Mouse (Mus musculus): ENCODE results near the gene Pcsk7. TPM values are rescaled to one million over a fixed set of nuclear protein-coding genes. Genes with fewer than 3 reads are reported as not detected.

Pcsk7 gene
- polyA plus RNA-seq, 1 experiment from 2014 or later = 18.5 TPM

DNA sequence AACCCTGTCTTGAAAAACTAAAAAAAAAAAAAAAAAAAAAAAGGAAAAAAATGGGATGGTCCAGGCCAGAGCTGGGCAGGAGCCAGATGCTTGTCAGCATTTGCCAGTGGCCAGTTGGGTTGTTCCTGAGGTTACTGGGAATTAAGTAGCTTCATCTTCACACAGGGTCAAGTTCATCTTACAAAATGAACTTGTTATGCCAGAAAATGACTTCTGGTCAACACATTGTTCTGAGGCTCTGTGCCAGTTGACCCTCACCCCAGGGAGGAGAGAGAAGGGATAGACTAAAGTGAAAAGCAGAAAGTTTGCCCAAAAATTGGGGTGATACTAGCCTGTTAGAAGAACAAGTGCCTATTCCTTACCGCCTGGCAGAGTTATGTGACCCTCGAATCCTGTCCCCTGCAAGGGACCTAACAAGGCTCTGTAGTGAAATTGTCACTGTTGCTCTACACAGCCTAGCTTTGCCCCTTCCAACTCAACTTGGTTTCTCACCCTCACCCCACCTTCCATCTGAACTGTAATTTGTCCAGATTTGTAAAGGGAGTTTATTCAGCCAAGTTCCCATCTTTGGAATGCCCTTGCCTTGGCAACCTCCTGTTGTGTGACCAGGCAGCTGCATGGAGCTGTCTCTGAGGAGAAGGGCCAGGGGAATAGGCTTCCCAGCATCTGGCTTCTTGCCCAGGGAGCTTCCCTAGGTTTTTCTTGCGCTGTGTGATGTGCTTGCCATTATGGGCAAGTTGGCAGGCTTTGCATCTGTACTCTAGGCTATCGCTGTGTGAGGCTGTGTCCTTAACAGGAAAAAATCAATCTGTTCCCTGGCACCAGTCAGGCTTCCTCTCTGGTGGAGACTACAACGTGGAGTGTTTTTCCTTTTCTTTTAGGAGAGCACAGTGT is 11.0 kb downstream of the Pcsk7 start:
- Histone ChIP-seq H3K36me3 (peaks cover 89% of the 10 kb centered on the region), H3K9me3 (no peaks in the 10 kb centered on the region), H3K27ac (no peak overlapping the region), H3K4me3 (no peak overlapping the region), H3K4me1 (no peaks in the 10 kb centered on the region), H3K27me3 (ENCODE audit: insufficient read depth, poor library complexity, severe bottlenecking) (no peaks in the 10 kb centered on the region)
- 90% methylated on average over 5 of the region's 5 CpGs for WGBS
- no peak for DNase-seq (ENCODE audit: low spot score)

DNA sequence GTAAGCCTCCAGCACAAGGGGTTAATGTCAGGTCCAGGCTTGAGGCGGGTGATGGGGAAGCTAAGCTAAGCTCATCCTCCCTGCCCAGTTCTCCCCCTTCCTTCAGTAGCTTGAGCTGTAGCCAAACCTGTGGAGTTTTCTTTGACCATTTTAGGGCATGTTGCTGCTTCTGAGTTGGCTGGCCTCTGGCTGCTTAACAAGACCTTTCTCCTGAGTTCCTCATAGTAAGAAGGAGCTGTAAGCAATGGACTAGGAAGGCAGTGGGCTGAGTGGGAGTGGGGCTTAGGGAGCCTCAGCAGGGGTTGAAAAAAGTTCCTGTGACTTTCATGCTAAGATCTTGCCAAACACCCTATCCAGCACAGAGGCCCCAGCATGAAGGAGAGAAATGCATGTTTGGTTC is 13.6 kb downstream of the Pcsk7 start:
- no peak for DNase-seq (ENCODE audit: low spot score)
- 55% methylated on average over 1 of the region's 1 CpGs for WGBS

DNA sequence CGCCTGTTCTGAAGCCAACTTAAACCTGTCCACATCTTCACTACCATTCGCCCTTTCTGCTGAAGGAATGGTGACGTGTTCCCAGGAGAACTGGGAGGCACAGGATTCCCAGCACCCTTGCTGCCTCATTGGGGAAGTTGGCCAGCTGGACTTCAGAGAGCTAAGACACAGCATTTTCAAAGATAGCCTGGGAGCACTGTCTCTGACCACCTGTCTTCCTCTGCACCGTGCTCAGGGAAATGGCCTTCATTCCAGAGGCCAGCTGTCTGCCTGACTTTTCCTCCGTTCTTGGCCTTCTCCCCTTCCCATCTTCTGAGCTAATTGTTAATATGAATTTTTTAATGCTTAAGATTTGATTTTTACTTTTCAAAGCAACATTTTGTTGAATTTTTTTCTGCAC is 23.0 kb downstream of the Pcsk7 start:
- H3K4me3 ChIP-seq = no peak overlapping the region
- 87% methylated on average over 5 of the region's 5 CpGs for WGBS

More for the DNA sequence above, 13.6 kb downstream of the Pcsk7 start:
- H3K27ac ChIP-seq = no peak overlapping the region
- H3K4me3 ChIP-seq = no peak overlapping the region
- no peaks in the 10 kb centered on the region for H3K4me1 ChIP-seq
- H3K9me3 ChIP-seq = no peaks in the 10 kb centered on the region
- H3K36me3 ChIP-seq = peaks cover 84% of the 10 kb centered on the region
- H3K27me3 ChIP-seq (ENCODE audit: insufficient read depth, poor library complexity, severe bottlenecking) = no peaks in the 10 kb centered on the region

DNA sequence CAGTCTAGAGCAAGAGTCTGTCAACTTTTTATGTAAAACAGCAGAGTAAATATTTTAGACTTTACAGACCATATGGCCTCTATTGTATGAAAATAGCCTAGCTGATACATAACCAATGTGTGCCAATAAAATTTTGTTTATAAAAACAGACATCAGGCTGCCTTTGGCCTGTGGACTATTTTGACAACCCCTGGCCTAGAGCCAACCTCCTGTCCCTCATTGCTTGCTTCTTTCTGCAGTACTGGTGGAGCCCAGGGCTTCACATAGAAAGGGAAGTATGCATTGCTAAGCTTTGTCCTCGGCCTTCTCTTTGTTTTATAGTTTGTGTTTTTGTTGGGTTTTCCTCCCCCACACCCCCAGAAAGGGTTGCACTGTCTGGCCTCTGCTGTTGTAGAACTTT is 25.7 kb downstream of the Pcsk7 start:
- Histone ChIP-seq H3K4me1 (peaks cover 48% of the 10 kb centered on the region), H3K9me3 (no peaks in the 10 kb centered on the region), H3K36me3 (peaks cover 54% of the 10 kb centered on the region), H3K4me3 (no peak overlapping the region), H3K27ac (peak overlapping the region; percentile 53; the same call in 1 of the 2 replicates), H3K27me3 (ENCODE audit: insufficient read depth, poor library complexity, severe bottlenecking) (no peaks in the 10 kb centered on the region)
- DNase-seq (ENCODE audit: low spot score) = no peak
- WGBS = 59% methylated on average over 1 of the region's 1 CpGs

More for the DNA sequence above, 23.0 kb downstream of the Pcsk7 start:
- H3K36me3 ChIP-seq = peaks cover 68% of the 10 kb centered on the region
- H3K4me1 ChIP-seq = peaks cover 23% of the 10 kb centered on the region
- no peak for DNase-seq (ENCODE audit: low spot score)
- no peaks in the 10 kb centered on the region for H3K27me3 ChIP-seq (ENCODE audit: insufficient read depth, poor library complexity, severe bottlenecking)
- no peak overlapping the region for H3K27ac ChIP-seq
- no peaks in the 10 kb centered on the region for H3K9me3 ChIP-seq

DNA sequence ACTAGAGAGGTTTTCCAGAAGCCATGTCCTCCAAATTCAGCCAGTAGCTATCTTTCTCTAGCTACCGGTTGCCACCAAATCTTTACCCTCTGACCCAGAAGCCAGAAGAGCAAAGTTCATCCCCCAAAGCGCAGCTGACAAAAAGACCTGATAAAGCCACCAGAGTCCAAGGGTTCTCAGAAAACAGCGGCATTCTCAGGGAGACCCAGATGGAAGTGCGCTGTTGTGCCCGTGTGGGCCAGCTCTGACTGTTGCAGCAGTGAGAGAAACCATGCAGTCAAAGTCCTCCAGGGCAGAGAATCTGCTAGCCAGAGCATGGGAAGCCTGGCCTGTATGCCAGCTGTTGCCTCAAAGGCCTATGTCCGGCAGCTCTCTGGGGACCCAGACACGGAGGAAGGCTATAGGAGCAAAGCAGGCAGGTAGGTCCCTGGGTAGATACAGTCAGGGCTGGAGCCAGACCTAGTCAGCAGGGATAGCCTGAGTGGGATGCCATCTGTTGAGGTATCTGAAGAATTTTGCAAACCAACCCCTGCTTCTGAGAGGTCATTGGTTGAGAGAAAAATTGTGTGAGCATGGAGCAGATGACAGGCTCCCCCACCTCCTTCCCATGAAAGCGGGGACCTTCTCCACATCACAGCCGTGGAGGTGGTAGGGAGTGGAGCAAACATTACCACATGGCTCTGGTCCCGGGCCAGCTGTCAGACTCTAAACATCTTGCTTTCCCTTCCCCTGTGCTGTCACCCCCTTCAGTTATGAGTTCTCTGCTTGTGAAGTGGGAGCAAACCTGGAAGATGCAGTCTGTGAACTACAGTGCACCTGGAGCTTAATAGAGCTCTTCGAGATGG is 26.5 kb downstream of the Pcsk7 start:
- H3K36me3 ChIP-seq = peaks cover 50% of the 10 kb centered on the region
- no peak for DNase-seq (ENCODE audit: low spot score)
- H3K4me3 ChIP-seq = peak overlapping the region; percentile 40
- H3K4me1 ChIP-seq = peaks cover 48% of the 10 kb centered on the region
- H3K27me3 ChIP-seq (ENCODE audit: insufficient read depth, poor library complexity, severe bottlenecking) = no peaks in the 10 kb centered on the region
- H3K9me3 ChIP-seq = no peaks in the 10 kb centered on the region
- whole genome bisulfite sequencing = 55% methylated on average over 11 of the region's 11 CpGs
- peak overlapping the region; percentile 53 for H3K27ac ChIP-seq

DNA sequence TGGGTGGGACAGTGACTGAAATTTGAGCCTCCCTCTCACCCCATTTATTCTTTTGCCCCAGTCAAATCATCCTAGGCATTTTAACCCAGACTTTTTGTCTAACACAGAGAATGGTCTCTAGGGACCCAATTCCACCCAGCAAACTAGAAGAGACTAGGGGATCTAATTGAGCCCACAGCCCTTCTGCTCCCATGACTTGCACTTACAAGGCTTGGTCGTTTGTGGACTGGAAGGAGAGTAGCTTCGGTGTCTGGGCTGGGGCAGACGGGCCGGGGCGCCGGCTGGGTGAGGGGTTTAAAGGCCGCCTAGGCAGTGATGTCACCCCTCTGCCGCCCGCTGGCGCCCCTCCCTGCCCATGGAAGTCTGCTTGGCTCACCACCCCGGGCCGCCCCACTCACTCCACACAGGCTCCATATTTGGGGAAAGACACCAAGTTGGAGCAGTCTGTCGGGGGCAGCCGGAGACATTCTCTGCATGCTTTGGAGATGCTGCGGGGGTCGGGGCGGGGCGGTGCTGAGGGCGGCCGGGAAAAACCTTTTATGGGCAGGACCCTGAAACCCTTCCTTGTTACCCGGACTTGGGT is 29.4 kb downstream of the Pcsk7 start, which contains the start of gene Tagln:
Gene Tagln (minus strand): TSS at position 431 of the 583 bp plus-strand sequence.
- DNase-seq (ENCODE audit: low spot score) = peak; percentile 95
- H3K4me3 ChIP-seq = peak within 1 kb of the TSS; percentile 57
- peaks cover 48% of the 10 kb centered on the region for H3K4me1 ChIP-seq
- H3K27ac ChIP-seq = peak within 1 kb of the TSS; percentile 88
- no peaks in the 10 kb centered on the region for H3K9me3 ChIP-seq
- 3% methylated on average over 21 of the region's 21 CpGs for WGBS
- H3K27me3 ChIP-seq (ENCODE audit: insufficient read depth, poor library complexity, severe bottlenecking) = no peaks in the 10 kb centered on the region
- peaks cover 45% of the 10 kb centered on the region for H3K36me3 ChIP-seq

DNA sequence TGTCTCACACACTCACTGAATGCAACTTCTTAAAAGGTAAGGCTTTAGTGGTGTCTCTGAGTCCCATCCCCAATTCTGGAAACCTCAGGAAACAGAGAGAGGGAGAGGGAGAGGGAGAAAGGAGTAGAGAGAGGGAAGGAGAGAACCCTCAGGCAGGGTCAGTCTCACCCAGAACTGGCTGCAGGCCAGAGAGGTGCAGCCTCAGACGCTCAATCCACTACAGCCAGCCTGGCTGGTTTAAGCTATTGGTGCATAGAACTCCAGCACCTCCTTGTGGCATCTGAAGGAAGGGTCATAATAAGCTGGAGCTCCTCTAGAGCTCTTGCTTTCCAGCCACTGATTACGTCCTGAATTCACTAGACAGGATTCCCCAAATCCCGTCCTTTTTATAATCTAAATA is 30.6 kb downstream of the Pcsk7 start:
- Histone ChIP-seq H3K4me1 (peaks cover 51% of the 10 kb centered on the region), H3K36me3 (peaks cover 47% of the 10 kb centered on the region), H3K4me3 (no peak overlapping the region), H3K27me3 (ENCODE audit: insufficient read depth, poor library complexity, severe bottlenecking) (no peaks in the 10 kb centered on the region), H3K9me3 (no peaks in the 10 kb centered on the region), H3K27ac (peak overlapping the region; percentile 88)
- WGBS = 18% methylated on average over 3 of the region's 3 CpGs
- DNase-seq (ENCODE audit: low spot score) = peak; percentile 85

DNA sequence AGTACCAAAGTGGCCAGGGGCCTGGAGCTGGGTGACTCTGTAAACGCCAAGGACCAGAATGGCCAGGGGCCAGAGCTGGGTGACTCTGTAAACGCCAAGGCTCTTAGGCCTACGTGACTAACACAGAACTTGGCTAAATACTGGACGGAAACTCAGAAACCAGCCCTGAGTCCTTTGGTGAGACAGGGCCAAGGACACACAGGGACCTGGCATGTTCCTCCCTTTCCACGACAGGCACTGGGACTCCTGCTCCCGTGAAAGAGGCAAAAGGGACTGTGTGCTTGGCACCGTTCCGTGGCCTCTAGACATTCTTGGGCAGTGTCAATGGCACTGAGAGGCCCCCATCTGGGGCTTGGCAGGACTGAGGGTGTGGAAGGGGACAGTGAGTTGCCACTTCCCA is 31.8 kb downstream of the Pcsk7 start:
- no peak for DNase-seq (ENCODE audit: low spot score)
- no peak overlapping the region for H3K27ac ChIP-seq
- no peaks in the 10 kb centered on the region for H3K27me3 ChIP-seq (ENCODE audit: insufficient read depth, poor library complexity, severe bottlenecking)
- peaks cover 52% of the 10 kb centered on the region for H3K36me3 ChIP-seq
- H3K9me3 ChIP-seq = no peaks in the 10 kb centered on the region
- H3K4me1 ChIP-seq = peaks cover 40% of the 10 kb centered on the region
- no peak overlapping the region for H3K4me3 ChIP-seq
- 90% methylated on average over 8 of the region's 8 CpGs for WGBS

DNA sequence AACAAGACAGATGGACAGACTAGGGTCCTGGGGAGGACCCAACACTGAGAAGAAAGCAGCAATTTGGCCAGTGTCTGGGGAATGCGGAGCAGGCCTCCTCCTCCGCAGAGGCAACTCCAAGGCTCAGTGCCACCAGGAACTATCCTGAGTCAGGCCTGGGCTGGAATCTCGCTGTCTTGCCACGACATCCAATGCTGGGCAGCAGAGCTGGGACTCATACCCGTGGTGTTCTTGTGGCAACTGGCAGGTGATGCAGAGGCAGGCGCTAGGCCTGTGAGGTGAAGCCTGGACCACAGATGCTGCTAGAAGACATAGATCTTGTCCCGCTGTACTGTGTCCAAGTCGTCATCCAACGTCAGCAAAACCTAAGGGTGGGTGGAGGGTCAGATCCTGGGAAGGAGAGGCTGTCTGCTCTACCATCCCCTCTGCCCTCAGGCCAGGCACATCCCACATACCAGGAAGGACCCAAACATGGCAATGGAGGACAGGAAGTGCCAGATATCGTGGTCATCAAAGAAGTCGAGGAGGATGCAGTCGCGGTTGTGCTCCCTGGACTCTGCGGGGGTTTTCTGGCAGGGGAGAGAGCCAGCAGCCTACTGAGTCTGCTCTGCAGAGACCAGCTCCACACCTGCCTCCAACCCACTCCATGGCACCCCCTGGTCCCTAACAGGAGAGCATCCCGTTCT is 32.8 kb downstream of the Pcsk7 start:
- Histone ChIP-seq H3K9me3 (no peaks in the 10 kb centered on the region), H3K4me1 (peaks cover 30% of the 10 kb centered on the region), H3K36me3 (peaks cover 62% of the 10 kb centered on the region), H3K27ac (no peak overlapping the region), H3K4me3 (no peak overlapping the region), H3K27me3 (ENCODE audit: insufficient read depth, poor library complexity, severe bottlenecking) (no peaks in the 10 kb centered on the region)
- 82% methylated on average over 15 of the region's 15 CpGs for WGBS
- DNase-seq (ENCODE audit: low spot score) = no peak

DNA sequence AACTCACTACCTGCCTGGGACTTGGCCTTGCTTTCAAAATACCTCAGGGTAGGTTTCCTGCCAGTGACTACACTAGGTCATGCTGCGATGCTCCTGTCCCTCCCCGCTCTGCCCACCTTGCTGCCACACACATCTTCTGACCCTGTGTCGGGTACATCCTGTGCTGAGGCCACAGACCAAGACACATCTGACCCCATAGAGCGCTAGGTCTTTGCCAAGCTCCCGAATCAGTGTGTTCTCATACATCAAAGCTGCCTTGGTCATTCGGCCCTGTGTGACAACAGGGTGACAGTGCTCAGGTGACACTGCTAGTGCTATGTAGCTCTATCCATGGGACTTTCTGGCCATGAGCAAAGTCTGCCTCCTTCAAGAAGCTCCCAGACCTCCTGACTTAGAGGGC is 33.5 kb downstream of the Pcsk7 start:
- H3K27me3 ChIP-seq (ENCODE audit: insufficient read depth, poor library complexity, severe bottlenecking) = no peaks in the 10 kb centered on the region
- no peak for DNase-seq (ENCODE audit: low spot score)
- H3K4me1 ChIP-seq = peaks cover 23% of the 10 kb centered on the region
- H3K9me3 ChIP-seq = no peaks in the 10 kb centered on the region
- 93% methylated on average over 6 of the region's 6 CpGs for WGBS
- peaks cover 69% of the 10 kb centered on the region for H3K36me3 ChIP-seq
- H3K27ac ChIP-seq = no peak overlapping the region
- no peak overlapping the region for H3K4me3 ChIP-seq

DNA sequence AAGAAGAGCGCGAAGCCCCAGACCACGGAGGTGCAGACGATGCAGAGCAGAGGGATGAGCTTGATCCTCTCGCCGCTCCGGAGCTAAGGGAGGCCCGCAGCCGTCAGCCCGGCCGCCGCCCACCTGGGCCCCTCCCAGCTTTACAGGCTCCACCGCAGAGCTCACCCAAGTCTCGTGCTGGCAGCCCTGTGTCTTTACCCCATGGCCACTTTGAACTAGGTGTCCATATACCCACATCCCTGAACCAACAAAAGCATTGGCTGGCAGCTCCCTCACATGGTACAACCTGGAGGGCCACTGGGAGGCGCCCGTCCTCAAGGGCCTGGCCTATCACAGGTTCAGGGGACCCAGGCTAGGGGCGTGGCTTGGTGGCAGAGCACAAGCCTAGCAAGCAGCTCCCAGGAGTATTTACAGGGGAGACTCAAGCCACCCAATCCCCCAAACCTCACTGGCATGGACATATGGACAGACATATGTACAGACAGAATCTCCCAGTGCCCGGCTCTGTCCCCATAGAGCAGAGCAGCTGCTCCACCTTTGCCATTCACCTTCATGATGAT is 35.1 kb downstream of the Pcsk7 start:
- DNase-seq (ENCODE audit: low spot score) = peak; percentile 86

DNA sequence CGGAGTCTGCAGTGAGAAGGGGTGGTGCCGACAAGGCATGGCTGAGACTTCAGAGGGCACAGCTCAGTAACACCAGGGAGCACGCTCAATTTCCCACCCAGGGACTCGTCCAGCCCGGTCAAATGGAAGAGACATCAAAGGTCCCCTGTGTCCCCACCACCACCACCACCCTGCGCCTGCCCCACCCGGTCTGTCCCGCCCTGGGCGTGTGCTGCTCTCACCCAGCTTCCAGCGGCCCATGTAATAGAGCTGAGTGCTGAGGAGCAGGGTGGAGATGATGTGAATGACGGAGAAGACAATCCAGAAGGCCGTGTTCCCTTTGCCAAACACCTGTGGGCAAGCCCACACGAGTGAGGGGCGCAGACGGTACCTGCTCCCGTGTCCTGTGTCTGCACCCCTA is 36.2 kb downstream of the Pcsk7 start:
- Histone ChIP-seq H3K4me1 (0 out of 2 replicates have a peak, but pooled peaks cover 4% of the 10 kb centered on the region), H3K4me3 (no peak overlapping the region), H3K27me3 (ENCODE audit: insufficient read depth, poor library complexity, severe bottlenecking) (no peaks in the 10 kb centered on the region), H3K27ac (no peak overlapping the region), H3K36me3 (peaks cover 94% of the 10 kb centered on the region), H3K9me3 (no peaks in the 10 kb centered on the region)
- WGBS = 88% methylated on average over 16 of the region's 16 CpGs
- no peak for DNase-seq (ENCODE audit: low spot score)

More for the DNA sequence above, 35.1 kb downstream of the Pcsk7 start:
- H3K4me1 ChIP-seq = peaks cover 9% of the 10 kb centered on the region; the same call in 1 of the 2 replicates
- H3K36me3 ChIP-seq = peaks cover 85% of the 10 kb centered on the region
- H3K9me3 ChIP-seq = no peaks in the 10 kb centered on the region
- WGBS = 61% methylated on average over 18 of the region's 18 CpGs
- H3K27me3 ChIP-seq (ENCODE audit: insufficient read depth, poor library complexity, severe bottlenecking) = no peaks in the 10 kb centered on the region
- no peak overlapping the region for H3K4me3 ChIP-seq
- H3K27ac ChIP-seq = no peak overlapping the region
